Mouse (Mus musculus) embryonic facial prominence, embryonic 15.5 days (tissue): ENCODE results near the gene Mrpl57. TPM values are rescaled to one million over a fixed set of nuclear protein-coding genes. Genes with fewer than 3 reads are reported as not detected.

Experiments
- ATAC-seq: fragments of 200-750 bp; cut with Nextera tagmentation; 2 replicates; pipeline ENCODE4 v1.8.0; 2017; ENCODE audit warnings: low read depth, moderate TSS enrichment; ENCODE audit not compliant: insufficient number of reproducible peaks, low FRiP score, low TSS enrichment
- H3K27ac ChIP-seq: fragments of 300-500 bp; sonication (generic); replicated peaks from 2 replicates; pipeline ENCODE4 v1.5.1; 2015; ENCODE audit warnings: mild to moderate bottlenecking, inconsistent platforms
- H3K27me3 ChIP-seq: fragments of 300-500 bp; sonication (generic); 2 replicates; pipeline ENCODE4 v1.6.1; 2015; ENCODE audit warnings: inconsistent platforms
- H3K36me3 ChIP-seq: fragments of 300-500 bp; sonication (generic); 2 replicates; pipeline ENCODE4 v1.6.1; 2015; ENCODE audit warnings: mild to moderate bottlenecking, inconsistent platforms
- H3K4me1 ChIP-seq: fragments of 300-500 bp; sonication (generic); 2 replicates; pipeline ENCODE4 v1.6.1; 2015; ENCODE audit warnings: inconsistent platforms
- H3K4me2 ChIP-seq: fragments of 300-500 bp; sonication (generic); replicated peaks from 2 replicates; pipeline ENCODE4 v1.6.1; 2015; ENCODE audit warnings: mild to moderate bottlenecking, inconsistent platforms
- H3K4me3 ChIP-seq: fragments of 300-500 bp; sonication (generic); replicated peaks from 2 replicates; pipeline ENCODE4 v1.5.1; 2015; ENCODE audit warnings: mild to moderate bottlenecking, inconsistent platforms
- H3K9ac ChIP-seq: fragments of 300-500 bp; sonication (generic); 2 replicates; pipeline ENCODE4 v1.6.1; 2015; ENCODE audit warnings: inconsistent platforms
- H3K9me3 ChIP-seq: fragments of 300-500 bp; sonication (generic); replicated peaks from 2 replicates; pipeline ENCODE4 v1.6.1; 2016; ENCODE audit warnings: inconsistent platforms
- WGBS: fragments of 180-500 bp; shearing (Covaris S2); methylation state at CpG from one replicate; pipeline ENCODE4 v1.1.7; 2015; 5-methylcytosine and 5-hydroxymethylcytosine counted together
- microRNA-seq: library from miRNA; unstranded; fragments of <30 nt; microRNA quantifications from one replicate; pipeline ENCODE4, GENCODE M21; 2016; ENCODE audit warnings: borderline number of aligned reads
- polyA plus RNA-seq: library from polyadenylated mRNA; unstranded; fragments of >200 nt; fragmentation: Nextera tagmentation; extraction: Ambion mirVana; gene quantifications from 2 replicates; pipeline ENCODE4 v1.2.1, GENCODE M21; 2015

The Mrpl57 gene
- polyA plus RNA-seq, 1 experiment from 2014 or later, result 156 TPM

DNA sequence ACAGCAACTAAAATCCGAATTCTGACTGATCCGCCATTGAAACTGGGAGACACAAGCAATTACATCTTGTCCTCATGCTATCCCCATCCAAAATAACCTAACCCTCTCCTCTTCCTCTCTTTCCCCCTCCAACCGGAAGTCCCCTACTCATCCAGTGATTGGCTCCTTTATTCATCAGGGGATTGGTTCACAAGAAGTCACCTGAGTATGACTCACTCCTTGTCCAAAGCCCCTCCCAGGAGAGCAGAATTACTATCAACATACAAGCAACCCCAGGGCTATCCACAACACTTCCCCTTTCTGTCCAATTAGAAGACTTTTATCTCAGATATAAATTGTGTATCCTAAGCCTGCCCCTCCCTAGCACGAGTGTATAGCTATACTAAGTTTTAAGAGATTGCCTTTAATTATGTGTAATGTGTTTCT is 36.0 kb downstream of the Mrpl57 start:
- Histone ChIP-seq H3K9ac (no peak overlapping the region), H3K4me1 (no peaks in the 10 kb centered on the region), H3K27me3 (no peaks in the 10 kb centered on the region), H3K4me2 (no peak overlapping the region), H3K27ac (no peak overlapping the region), H3K4me3 (no peak overlapping the region), H3K36me3 (peaks cover 62% of the 10 kb centered on the region), H3K9me3 (no peaks in the 10 kb centered on the region)
- no peak for ATAC-seq
- WGBS, result 83% methylated on average over 4 of the region's 4 CpGs

DNA sequence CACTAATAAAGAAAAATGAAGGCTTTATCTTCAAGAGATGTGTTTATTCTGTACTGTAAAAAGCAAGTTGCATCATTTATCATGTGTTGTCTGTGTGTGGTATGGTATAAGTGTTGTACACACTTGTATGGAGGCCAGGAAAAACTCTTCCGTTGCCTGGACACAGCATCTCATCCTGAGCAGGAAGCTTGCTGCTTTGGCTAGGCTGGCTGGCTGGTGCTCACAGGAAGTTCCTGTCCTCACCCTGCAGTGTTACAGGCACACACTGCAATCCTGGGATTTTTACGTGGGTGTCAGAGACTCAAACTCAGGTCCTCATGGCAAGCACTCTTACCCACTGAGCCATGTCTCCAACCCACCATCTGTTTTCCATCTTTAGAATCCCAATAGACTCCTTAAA is 37.1 kb downstream of the Mrpl57 start:
- Histone ChIP-seq H3K4me3 (no peak overlapping the region), H3K4me1 (no peaks in the 10 kb centered on the region), H3K4me2 (no peak overlapping the region), H3K27me3 (no peaks in the 10 kb centered on the region), H3K9me3 (no peaks in the 10 kb centered on the region), H3K27ac (no peak overlapping the region), H3K36me3 (peaks cover 60% of the 10 kb centered on the region), H3K9ac (no peak overlapping the region)
- WGBS, result 72% methylated on average over 2 of the region's 2 CpGs
- ATAC-seq, result no peak

- Histone ChIP-seq H3K9me3 (no peaks in the 10 kb centered on the region), H3K27me3 (no peaks in the 10 kb centered on the region), H3K4me2 (no peak overlapping the region), H3K4me1 (no peaks in the 10 kb centered on the region), H3K27ac (no peak overlapping the region), H3K9ac (no peak overlapping the region), H3K4me3 (no peak overlapping the region), H3K36me3 (peaks cover 59% of the 10 kb centered on the region)
- 75% methylated on average over 3 of the region's 3 CpGs for WGBS
- ATAC-seq, result no peak
These were observed 39.2 kb downstream of the Mrpl57 start for GRCm38 (mm10) chr14:57865256-57865655.

- H3K4me3 ChIP-seq, result no peak overlapping the region
- no peaks in the 10 kb centered on the region for H3K27me3 ChIP-seq
- H3K4me2 ChIP-seq, result no peak overlapping the region
- peaks cover 59% of the 10 kb centered on the region for H3K36me3 ChIP-seq
- no peaks in the 10 kb centered on the region for H3K9me3 ChIP-seq
- 85% methylated on average over 3 of the region's 3 CpGs for WGBS
- no peak overlapping the region for H3K27ac ChIP-seq
- no peak for ATAC-seq
- no peaks in the 10 kb centered on the region for H3K4me1 ChIP-seq
- H3K9ac ChIP-seq, result no peak overlapping the region
These were observed 40.7 kb downstream of the Mrpl57 start for GRCm38 (mm10) chr14:57866676-57867276.

GRCm38 (mm10) chr14:57877921-57878320 is 51.9 kb downstream of the Mrpl57 start:
- Histone ChIP-seq H3K36me3 (no peaks in the 10 kb centered on the region), H3K9ac (no peak overlapping the region), H3K9me3 (no peaks in the 10 kb centered on the region), H3K27ac (no peak overlapping the region), H3K4me1 (0 out of 2 replicates have a peak, but pooled peaks cover 4% of the 10 kb centered on the region), H3K4me3 (no peak overlapping the region), H3K27me3 (no peaks in the 10 kb centered on the region), H3K4me2 (no peak overlapping the region)
- 90% methylated on average over 9 of the region's 9 CpGs for WGBS
- ATAC-seq, result no peak

Small RNA genes lying within 50 kb of the gene (microRNA-seq; reads per million reads assigned to microRNA genes)
- not detected for gene Mir3077

Other genes with a start within 250 kb of the Mrpl57 start
- gene Xpo4, start 160.8 kb upstream of the Mrpl57 start, polyA plus RNA-seq, result 18.8 and 20.3 TPM in 2 replicates
- not detected in 2 replicates for gene Gm49361, start 80.1 kb upstream of the Mrpl57 start, polyA plus RNA-seq
- 23.3 TPM in 2 replicates for gene Lats2, start 67.8 kb upstream of the Mrpl57 start, polyA plus RNA-seq
- 23.1 and 26.3 TPM in 2 replicates for gene Sap18, start 28.1 kb upstream of the Mrpl57 start, polyA plus RNA-seq
- 25.4 and 28.6 TPM in 2 replicates for gene Ska3, start within 50 bp of the Mrpl57 start, polyA plus RNA-seq
- gene Zdhhc20, start 64.0 kb downstream of the Mrpl57 start, polyA plus RNA-seq, result 67.0 and 71.2 TPM in 2 replicates
- 93.1 and 94.9 TPM in 2 replicates for gene Micu2, start 173.0 kb downstream of the Mrpl57 start, polyA plus RNA-seq
- 12.5 and 13.0 TPM in 2 replicates for gene Fgf9, start 244.3 kb downstream of the Mrpl57 start, polyA plus RNA-seq